Mouse (Mus musculus) embryonic facial prominence, embryonic 13.5 days (tissue): ENCODE results near the gene Ndst2. TPM values are rescaled to one million over a fixed set of nuclear protein-coding genes. Genes with fewer than 3 reads are reported as not detected.

Source experiments
- ATAC-seq: fragments of 200-750 bp; cut with Nextera tagmentation; 2 replicates; pipeline ENCODE4 v1.8.0; 2017; ENCODE audit warnings: low read depth; ENCODE audit not compliant: insufficient number of reproducible peaks, insufficient read depth, low FRiP score, low TSS enrichment
- H3K27ac ChIP-seq: fragments of 300-500 bp; sonication (generic); 2 replicates; pipeline ENCODE4 v1.5.1; 2015; ENCODE audit warnings: moderate library complexity, mild to moderate bottlenecking, inconsistent platforms
- H3K27me3 ChIP-seq: fragments of 300-500 bp; sonication (generic); 2 replicates; pipeline ENCODE4 v1.6.1; 2015; ENCODE audit warnings: mild to moderate bottlenecking, inconsistent platforms
- H3K36me3 ChIP-seq: fragments of 300-500 bp; sonication (generic); 2 replicates; pipeline ENCODE4 v1.6.1; 2015; ENCODE audit warnings: mild to moderate bottlenecking, inconsistent platforms
- H3K4me1 ChIP-seq: fragments of 300-500 bp; sonication (generic); 2 replicates; pipeline ENCODE4 v1.6.1; 2015; ENCODE audit warnings: inconsistent platforms
- H3K4me2 ChIP-seq: fragments of 300-500 bp; sonication (generic); 2 replicates; pipeline ENCODE4 v1.6.1; 2015; ENCODE audit warnings: moderate library complexity, mild to moderate bottlenecking, inconsistent platforms
- H3K4me3 ChIP-seq: fragments of 300-500 bp; sonication (generic); 2 replicates; pipeline ENCODE4 v1.5.1; 2015; ENCODE audit warnings: mild to moderate bottlenecking, inconsistent platforms
- H3K9ac ChIP-seq: fragments of 300-500 bp; sonication (generic); 2 replicates; pipeline ENCODE4 v1.6.1; 2015; ENCODE audit warnings: mild to moderate bottlenecking, inconsistent platforms
- H3K9me3 ChIP-seq: fragments of 300-500 bp; sonication (generic); 2 replicates; pipeline ENCODE4 v1.6.1; 2016; ENCODE audit warnings: inconsistent platforms
- WGBS: fragments of 180-500 bp; shearing (Covaris S2); methylation state at CpG from one replicate; pipeline ENCODE4 v1.1.7; 2015; ENCODE audit warnings: mixed read lengths; 5-methylcytosine and 5-hydroxymethylcytosine counted together
- polyA plus RNA-seq: library from polyadenylated mRNA; unstranded; fragments of >200 nt; fragmentation: Nextera tagmentation; extraction: Ambion mirVana; gene quantifications from 2 replicates; pipeline ENCODE4 v1.2.1, GENCODE M21; 2015

The Ndst2 gene
- polyA plus RNA-seq, 1 experiment from 2014 or later, result 28.5 TPM

DNA sequence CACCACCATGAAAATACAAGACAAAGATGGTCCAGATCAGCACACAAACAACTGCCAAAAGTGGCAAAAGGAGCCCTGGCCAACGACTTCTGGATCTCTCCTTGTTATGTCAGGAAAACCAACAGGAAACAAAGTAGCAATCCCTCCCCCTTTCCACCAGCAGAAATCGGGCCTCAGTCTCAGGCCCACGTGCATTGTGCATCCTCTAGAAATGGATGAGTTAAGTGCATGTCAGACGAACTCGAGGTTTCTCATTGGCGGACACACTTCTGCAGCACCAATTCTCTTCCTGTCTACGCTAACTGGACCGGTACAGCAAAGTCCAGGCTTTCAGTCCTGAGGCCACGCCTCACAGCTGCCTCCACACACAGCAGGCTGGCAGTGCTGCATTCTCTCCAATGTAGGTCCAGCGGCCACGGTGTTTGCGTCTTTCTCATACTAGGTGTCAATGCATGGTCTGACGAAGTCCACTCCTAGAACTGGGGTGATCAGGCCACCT is 1.6 kb upstream of the Ndst2 start:
- H3K4me3 ChIP-seq, result no peak overlapping the region
- 85% methylated on average over 13 of the region's 13 CpGs for WGBS
- H3K27ac ChIP-seq, result no peak overlapping the region
- no peak overlapping the region for H3K9ac ChIP-seq
- ATAC-seq, result no peak
- peaks cover 46% of the 10 kb centered on the region for H3K4me1 ChIP-seq
- no peaks in the 10 kb centered on the region for H3K9me3 ChIP-seq
- H3K27me3 ChIP-seq, result no peaks in the 10 kb centered on the region
- peaks cover 61% of the 10 kb centered on the region for H3K36me3 ChIP-seq
- H3K4me2 ChIP-seq, result no peak overlapping the region

DNA sequence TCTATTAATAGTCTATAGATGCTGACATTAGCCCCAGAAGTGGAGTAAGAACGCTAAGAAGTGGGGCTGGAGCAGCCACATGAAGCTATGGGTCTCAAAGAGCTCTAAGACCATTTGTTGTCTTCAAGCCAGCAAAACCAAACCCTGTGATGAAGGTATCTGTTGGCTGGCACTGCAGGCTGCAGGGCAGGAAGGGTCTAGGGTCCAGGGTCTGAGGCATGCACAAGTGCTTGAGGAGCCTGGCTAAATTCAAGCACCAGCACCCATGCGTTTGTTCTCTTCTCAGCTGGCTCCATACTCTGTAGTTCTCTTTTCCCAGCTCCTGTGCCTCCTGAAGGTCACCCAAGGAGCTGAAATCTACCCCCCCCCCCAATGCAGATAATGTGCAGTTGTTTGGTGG is 690 bp upstream of the Ndst2 start:
- Histone ChIP-seq H3K4me1 (peaks cover 40% of the 10 kb centered on the region), H3K36me3 (peaks cover 61% of the 10 kb centered on the region), H3K9me3 (no peaks in the 10 kb centered on the region), H3K27ac (peak overlapping the region; percentile 94), H3K9ac (no peak overlapping the region), H3K4me3 (no peak overlapping the region), H3K4me2 (peak overlapping the region; percentile 80), H3K27me3 (no peaks in the 10 kb centered on the region)
- 70% methylated on average over 2 of the region's 2 CpGs for WGBS
- ATAC-seq, result no peak

- peaks cover 60% of the 10 kb centered on the region for H3K36me3 ChIP-seq
- ATAC-seq, result no peak
- WGBS, result 49% methylated on average over 12 of the region's 12 CpGs
- H3K9me3 ChIP-seq, result no peaks in the 10 kb centered on the region
- H3K4me2 ChIP-seq, result peak overlapping the region; percentile 80
- no peaks in the 10 kb centered on the region for H3K27me3 ChIP-seq
- peaks cover 32% of the 10 kb centered on the region for H3K4me1 ChIP-seq
- peak overlapping the region; percentile 83 for H3K4me3 ChIP-seq
- peak overlapping the region; percentile 87 for H3K9ac ChIP-seq
- peak overlapping the region; percentile 94; the same call in 1 of the 2 replicates for H3K27ac ChIP-seq
Observed at GRCm38 (mm10) chr14:20733041-20733951, 1.1 kb downstream of the Ndst2 start.

DNA sequence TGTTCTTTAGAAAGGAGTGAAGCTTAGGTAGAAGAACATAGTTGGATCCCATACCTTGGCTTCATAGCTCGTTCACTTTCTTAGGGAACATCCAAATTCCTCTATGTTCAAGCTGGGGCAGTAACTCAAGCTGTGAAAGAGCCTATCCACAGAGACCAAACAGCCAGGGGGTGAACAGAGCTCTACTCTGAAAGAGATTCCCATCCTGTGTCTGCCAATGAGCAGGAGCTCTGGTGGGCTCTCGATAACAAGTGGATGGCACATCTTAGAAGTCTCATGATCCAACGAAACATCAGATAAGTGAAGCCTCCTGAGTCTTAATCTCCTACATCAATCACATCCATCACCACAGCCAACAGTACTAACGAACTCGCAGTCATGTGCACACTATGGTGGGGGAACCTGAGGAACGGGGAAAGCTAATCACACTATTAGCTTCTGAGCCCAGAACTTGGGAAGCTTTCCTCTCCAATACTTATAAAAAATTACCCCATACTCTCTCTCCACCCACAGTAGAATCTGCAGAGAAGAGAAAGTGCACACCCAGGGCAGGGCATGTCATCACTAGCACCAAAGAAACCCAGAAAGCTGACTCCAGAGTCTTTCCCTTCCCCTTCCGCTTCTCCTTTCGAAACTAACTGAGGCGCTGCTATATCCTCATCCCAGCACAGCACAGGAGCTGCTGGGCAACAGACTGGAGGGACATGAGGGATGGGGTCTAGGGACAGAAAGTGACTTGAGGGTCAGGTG is 3.3 kb downstream of the Ndst2 start:
- Histone ChIP-seq H3K27ac (no peak overlapping the region), H3K4me2 (no peak overlapping the region), H3K4me3 (no peak overlapping the region), H3K36me3 (peaks cover 59% of the 10 kb centered on the region), H3K9ac (no peak overlapping the region), H3K9me3 (no peaks in the 10 kb centered on the region), H3K4me1 (peaks cover 22% of the 10 kb centered on the region), H3K27me3 (no peaks in the 10 kb centered on the region)
- 90% methylated on average over 9 of the region's 9 CpGs for WGBS
- ATAC-seq, result no peak

- Histone ChIP-seq H3K9me3 (no peaks in the 10 kb centered on the region), H3K4me3 (no peak overlapping the region), H3K27ac (no peak overlapping the region), H3K4me2 (no peak overlapping the region), H3K4me1 (peaks cover 13% of the 10 kb centered on the region), H3K9ac (no peak overlapping the region), H3K36me3 (peaks cover 63% of the 10 kb centered on the region), H3K27me3 (no peaks in the 10 kb centered on the region)
- no peak for ATAC-seq
- WGBS, result 91% methylated on average over 9 of the region's 9 CpGs
Observed at GRCm38 (mm10) chr14:20729871-20730270, 4.5 kb downstream of the Ndst2 start.

DNA sequence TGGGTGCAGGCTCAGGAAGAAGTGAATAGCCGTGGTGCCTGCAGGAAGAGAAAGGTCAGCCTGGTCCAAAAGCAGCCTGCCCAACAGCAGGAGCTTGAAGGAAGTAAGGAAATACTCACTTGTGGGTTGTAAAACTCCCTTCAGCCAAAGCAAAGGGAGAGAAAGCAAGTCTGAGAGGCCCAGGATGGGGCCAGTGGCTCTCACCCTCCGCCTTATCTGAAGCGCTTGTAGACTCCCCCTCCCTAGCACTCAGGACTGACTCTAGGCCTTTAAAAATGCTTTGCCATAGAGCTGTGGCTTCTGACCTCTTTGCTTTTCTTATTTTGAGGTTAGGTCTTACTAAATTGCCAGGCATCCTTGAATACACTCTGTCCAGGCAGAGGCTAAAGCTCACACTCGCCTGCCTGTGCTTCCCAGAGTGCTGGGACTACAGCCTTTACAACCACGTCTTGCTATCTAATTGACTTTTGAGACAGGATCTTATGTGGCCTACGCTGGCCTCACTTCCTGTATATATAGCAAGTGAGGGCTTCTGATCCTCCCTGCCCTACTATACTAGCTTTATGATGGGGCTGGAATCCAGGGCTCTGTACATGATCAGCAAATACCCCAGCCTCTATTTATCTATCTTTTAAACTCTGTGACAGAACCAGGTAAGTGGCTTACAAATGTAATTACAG is 8.6 kb downstream of the Ndst2 start:
- H3K9ac ChIP-seq, result peak overlapping the region; percentile 27; the same call in 1 of the 2 replicates
- H3K4me3 ChIP-seq, result no peak overlapping the region
- H3K36me3 ChIP-seq, result peaks cover 93% of the 10 kb centered on the region
- no peaks in the 10 kb centered on the region for H3K27me3 ChIP-seq
- no peaks in the 10 kb centered on the region for H3K9me3 ChIP-seq
- no peak for ATAC-seq
- 83% methylated on average over 6 of the region's 6 CpGs for WGBS
- no peak overlapping the region for H3K4me2 ChIP-seq
- H3K4me1 ChIP-seq, result no peaks in the 10 kb centered on the region
- no peak overlapping the region for H3K27ac ChIP-seq

DNA sequence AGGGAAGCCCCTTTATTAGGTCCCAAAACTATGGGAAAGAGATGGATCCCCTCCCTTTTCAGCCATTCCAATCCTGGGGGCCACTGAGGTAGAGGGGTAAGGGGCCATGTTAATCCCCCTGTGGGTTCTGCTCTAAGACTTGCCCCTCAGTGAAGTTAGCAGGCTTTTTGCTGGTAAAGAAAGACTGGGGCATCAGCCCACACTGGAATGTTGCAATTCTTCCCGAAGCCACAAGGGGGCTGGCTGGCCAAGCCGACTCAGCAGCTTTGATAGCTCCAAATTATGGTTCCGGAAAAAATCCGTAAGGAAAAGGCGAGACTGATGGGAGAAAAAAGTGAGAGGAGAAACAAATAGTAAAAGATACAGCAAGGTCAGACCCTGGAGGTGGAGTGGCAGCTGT is 10.3 kb downstream of the Ndst2 start:
- Histone ChIP-seq H3K27ac (no peak overlapping the region), H3K27me3 (no peaks in the 10 kb centered on the region), H3K9me3 (no peaks in the 10 kb centered on the region), H3K4me2 (no peak overlapping the region), H3K36me3 (peaks cover 91% of the 10 kb centered on the region), H3K4me1 (no peaks in the 10 kb centered on the region), H3K9ac (0 out of 2 replicates have a peak overlapping the region, but pooled peaks have one; percentile 12), H3K4me3 (no peak overlapping the region)
- 19% methylated on average over 5 of the region's 5 CpGs for WGBS
- no peak for ATAC-seq

- H3K4me1 ChIP-seq, result no peaks in the 10 kb centered on the region
- no peak overlapping the region for H3K4me2 ChIP-seq
- 94% methylated on average over 12 of the region's 12 CpGs for WGBS
- H3K9me3 ChIP-seq, result no peaks in the 10 kb centered on the region
- no peak for ATAC-seq
- H3K27ac ChIP-seq, result no peak overlapping the region
- peaks cover 92% of the 10 kb centered on the region for H3K36me3 ChIP-seq
- no peaks in the 10 kb centered on the region for H3K27me3 ChIP-seq
- no peak overlapping the region for H3K9ac ChIP-seq
- H3K4me3 ChIP-seq, result no peak overlapping the region
Observed at GRCm38 (mm10) chr14:20723006-20723405, 11.4 kb downstream of the Ndst2 start.

DNA sequence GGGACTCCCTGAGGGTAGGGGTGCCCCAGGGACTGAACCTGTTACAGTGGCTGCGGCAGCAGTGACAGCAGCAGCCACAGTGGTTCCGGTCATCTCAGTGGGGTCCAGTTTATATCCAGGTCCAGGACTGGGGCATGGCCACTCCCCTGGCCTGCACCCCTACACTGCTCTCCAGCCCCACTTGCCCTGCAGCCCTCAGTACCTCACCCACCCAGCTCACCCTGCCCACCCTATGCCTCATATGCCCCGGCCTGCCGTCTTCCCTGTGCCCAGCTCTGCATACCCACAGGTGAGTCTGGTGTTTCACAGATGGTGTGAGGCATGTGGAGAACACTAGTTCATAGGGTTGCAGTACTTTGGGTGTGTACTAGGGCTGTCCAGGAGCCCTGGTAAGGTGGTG is 13.0 kb downstream of the Ndst2 start:
- H3K4me1 ChIP-seq, result no peaks in the 10 kb centered on the region
- no peak overlapping the region for H3K4me2 ChIP-seq
- no peak overlapping the region for H3K27ac ChIP-seq
- WGBS, result 82% methylated on average over 4 of the region's 4 CpGs
- no peaks in the 10 kb centered on the region for H3K27me3 ChIP-seq
- no peak for ATAC-seq
- H3K9ac ChIP-seq, result no peak overlapping the region
- no peaks in the 10 kb centered on the region for H3K9me3 ChIP-seq
- peaks cover 96% of the 10 kb centered on the region for H3K36me3 ChIP-seq
- H3K4me3 ChIP-seq, result no peak overlapping the region

DNA sequence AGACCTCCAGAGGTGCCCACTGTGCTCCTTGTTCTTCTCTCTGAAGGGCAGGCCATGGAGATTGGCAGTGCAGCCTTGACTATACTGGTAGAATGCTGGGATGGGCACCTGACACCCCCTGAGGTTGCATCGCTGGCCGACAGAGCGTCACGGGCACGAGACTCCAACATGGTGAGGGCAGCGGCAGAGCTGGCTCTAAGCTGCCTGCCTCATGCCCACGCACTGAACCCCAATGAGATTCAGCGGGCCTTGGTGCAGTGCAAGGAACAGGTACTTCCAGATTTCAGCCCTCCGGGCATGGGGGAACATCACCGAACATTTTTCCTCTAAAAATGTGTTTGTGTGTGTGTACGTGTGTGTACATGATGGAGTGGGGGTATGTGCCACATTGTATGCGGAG is 14.6 kb downstream of the Ndst2 start:
- Histone ChIP-seq H3K27me3 (no peaks in the 10 kb centered on the region), H3K36me3 (peaks cover 97% of the 10 kb centered on the region), H3K9me3 (no peaks in the 10 kb centered on the region), H3K27ac (no peak overlapping the region), H3K4me1 (no peaks in the 10 kb centered on the region), H3K4me3 (no peak overlapping the region), H3K9ac (no peak overlapping the region), H3K4me2 (no peak overlapping the region)
- ATAC-seq, result no peak
- WGBS, result 89% methylated on average over 12 of the region's 12 CpGs

GRCm38 (mm10) chr14:20718443-20718842 is 15.9 kb downstream of the Ndst2 start:
- no peak overlapping the region for H3K4me2 ChIP-seq
- H3K27ac ChIP-seq, result no peak overlapping the region
- H3K4me1 ChIP-seq, result no peaks in the 10 kb centered on the region
- ATAC-seq, result no peak
- H3K9ac ChIP-seq, result no peak overlapping the region
- no peak overlapping the region for H3K4me3 ChIP-seq
- 90% methylated on average over 10 of the region's 10 CpGs for WGBS
- no peaks in the 10 kb centered on the region for H3K27me3 ChIP-seq
- H3K36me3 ChIP-seq, result peaks cover 98% of the 10 kb centered on the region
- H3K9me3 ChIP-seq, result no peaks in the 10 kb centered on the region
